Mouse (Mus musculus) megakaryocyte-erythroid progenitor cell, adult 5-6 weeks (primary cell): ENCODE data around the gene Galnt18. TPM values are rescaled to one million over a fixed set of nuclear protein-coding genes. Genes with fewer than 3 reads are reported as not detected.
A peak's percentile ranks its signal among the peaks of the same experiment; 100 is the strongest.

Source experiments
- ATAC-seq: replicated peaks from 2 replicates; pipeline ENCODE4 v1.8.0; 2016; ENCODE audit warnings: mild to moderate bottlenecking, inconsistent platforms; ENCODE audit not compliant: severe bottlenecking, poor library complexity, low FRiP score, low TSS enrichment
- total RNA-seq, 2 experiments: library from RNA; stranded (forward) in 1 of 2; stranded (reverse) in 1 of 2; fragments of 200-1000, 215-1000 nt in 1 of 2; fragments of >200 nt in 1 of 2; fragmentation: Nextera tagmentation in 1 of 2; gene quantifications; 2 replicates each; pipeline ENCODE4 v1.2.3; 2014 to 2017

The Galnt18 gene
- 0.17 TPM in 1 of 2 replicates, not detected in the other for total RNA-seq (2014; fragmentation: Nextera tagmentation)
- total RNA-seq (2017): 0.08 TPM in 1 of 2 replicates, not detected in the other

- ATAC-seq: peak; percentile 71
These were observed at the start of gene Galnt18 for GRCm38 (mm10) chr7:111779504-111780242. TSS of gene Galnt18 (minus strand) at chr7:111779977.

- ATAC-seq: no peak
These were observed 47.6 kb upstream of the Galnt18 start for GRCm38 (mm10) chr7:111827337-111827736.

- no peak for ATAC-seq
These were observed 33.3 kb upstream of the Galnt18 start for GRCm38 (mm10) chr7:111813093-111813492.

GRCm38 (mm10) chr7:111811036-111811435 is 31.3 kb upstream of the Galnt18 start:
- no peak for ATAC-seq

GRCm38 (mm10) chr7:111809796-111810195 is 30.0 kb upstream of the Galnt18 start:
- ATAC-seq: no peak

- no peak for ATAC-seq
These were observed 26.3 kb upstream of the Galnt18 start for GRCm38 (mm10) chr7:111806083-111806482.

- ATAC-seq: no peak
These were observed 24.9 kb upstream of the Galnt18 start for GRCm38 (mm10) chr7:111804646-111805045.

GRCm38 (mm10) chr7:111800785-111801184 is 21.0 kb upstream of the Galnt18 start:
- ATAC-seq: no peak

GRCm38 (mm10) chr7:111800120-111800519 is 20.3 kb upstream of the Galnt18 start:
- ATAC-seq: no peak

GRCm38 (mm10) chr7:111799021-111799420 is 19.2 kb upstream of the Galnt18 start:
- no peak for ATAC-seq

- 0 out of 2 replicates have a peak, but pooled peaks have one; percentile 41 for ATAC-seq
These were observed 17.7 kb upstream of the Galnt18 start for GRCm38 (mm10) chr7:111797337-111798010.

GRCm38 (mm10) chr7:111795059-111795458 is 15.3 kb upstream of the Galnt18 start:
- no peak for ATAC-seq

GRCm38 (mm10) chr7:111792154-111792553 is 12.4 kb upstream of the Galnt18 start:
- no peak for ATAC-seq

GRCm38 (mm10) chr7:111791347-111791746 is 11.6 kb upstream of the Galnt18 start:
- ATAC-seq: no peak

GRCm38 (mm10) chr7:111787921-111788320 is 8.1 kb upstream of the Galnt18 start:
- no peak for ATAC-seq

- ATAC-seq: no peak
These were observed 5.7 kb upstream of the Galnt18 start for GRCm38 (mm10) chr7:111785478-111785877.

GRCm38 (mm10) chr7:111782126-111782525 is 2.3 kb upstream of the Galnt18 start:
- peak; percentile 63; the same call in 1 of the 2 replicates for ATAC-seq

- ATAC-seq: no peak
These were observed 1.5 kb upstream of the Galnt18 start for GRCm38 (mm10) chr7:111781316-111781715.

GRCm38 (mm10) chr7:111778789-111779503 is 831 bp downstream of the Galnt18 start:
- ATAC-seq: no peak

- ATAC-seq: no peak
These were observed 1.6 kb downstream of the Galnt18 start for GRCm38 (mm10) chr7:111778212-111778611.
